Mouse (Mus musculus): ENCODE data around the gene Plau.

Plau gene

DNA sequence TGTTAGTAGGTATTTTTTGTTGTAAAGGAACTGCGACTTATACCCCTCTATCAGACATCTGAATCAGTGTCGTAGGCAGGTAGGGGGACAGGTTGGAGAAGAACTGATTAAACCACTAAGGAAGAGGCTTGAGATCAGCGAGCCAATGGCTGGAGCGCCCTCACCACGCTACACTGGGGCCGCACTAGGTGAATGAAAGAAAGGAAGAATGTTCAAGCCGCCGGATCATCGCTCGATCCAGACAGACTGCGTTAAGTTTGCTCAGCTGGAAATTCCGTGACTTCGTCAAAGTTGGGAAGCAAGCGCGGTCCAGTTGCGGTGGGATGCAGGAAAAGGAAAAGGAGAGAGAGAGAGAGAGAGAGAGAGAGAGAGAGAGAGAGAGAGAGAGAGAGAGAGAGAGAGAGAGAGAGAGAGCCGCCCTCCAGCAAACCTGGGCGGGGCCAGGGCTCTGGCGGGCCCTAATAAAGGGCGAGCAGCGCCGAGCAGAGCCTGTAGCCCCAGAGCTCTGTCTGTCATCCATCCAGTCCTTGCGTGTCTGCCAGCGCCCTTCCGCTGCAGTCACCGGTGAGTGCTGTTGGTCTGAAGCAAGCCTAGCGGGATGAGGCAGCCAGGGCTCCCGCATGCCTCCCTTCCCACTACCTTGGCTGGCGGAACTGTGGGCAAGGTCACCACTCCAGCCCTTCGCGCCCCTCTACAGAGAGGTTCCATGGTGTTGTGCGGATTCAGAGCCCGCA, at the start of gene Plau:
TSS of gene Plau (plus strand) at position 490 of the 734 bp plus-strand sequence.
- in situ Hi-C loops (cut with MboI, MseI) = no loop called here

DNA sequence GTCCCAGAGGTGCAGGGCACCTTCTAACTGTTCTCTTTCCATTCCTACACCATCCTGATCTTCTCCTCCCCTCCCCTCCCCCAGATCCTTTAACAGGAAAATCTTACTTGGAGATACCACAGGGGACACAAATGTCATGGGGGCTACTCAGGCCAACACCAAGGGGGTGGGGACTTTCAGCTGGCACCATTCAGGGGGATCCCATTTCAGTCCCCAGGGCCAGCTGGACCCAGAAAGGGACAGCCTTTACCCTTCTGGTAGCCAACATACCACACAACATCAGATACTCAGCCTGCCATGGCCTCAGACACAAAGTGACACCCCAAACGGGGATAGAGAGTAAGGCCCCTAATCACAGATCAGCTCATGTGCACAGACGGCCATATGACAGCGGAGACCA, 48.3 kb upstream of the Plau start:
- in situ Hi-C loops (cut with MboI, MseI) = no loop called here

DNA sequence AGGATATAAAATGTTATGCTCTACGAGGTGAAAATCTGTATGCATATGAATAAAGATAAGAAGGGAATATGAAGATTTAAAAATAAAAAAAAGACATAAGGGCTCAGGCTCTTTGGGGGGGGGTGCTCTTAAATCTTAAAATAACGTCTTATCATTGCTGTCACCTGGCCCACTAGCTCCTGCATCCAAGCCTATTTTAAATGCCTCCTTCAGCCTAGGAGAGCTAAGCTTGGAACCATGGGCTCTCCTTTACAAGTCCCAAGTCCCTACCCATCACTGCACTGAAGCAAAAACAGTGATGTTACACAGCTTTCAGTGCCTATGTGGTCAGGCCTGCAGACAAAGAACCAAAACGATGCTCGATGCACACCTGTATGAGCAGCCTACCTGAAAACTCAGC, 46.9 kb upstream of the Plau start:
- in situ Hi-C loops (cut with MboI, MseI) = no loop called here

DNA sequence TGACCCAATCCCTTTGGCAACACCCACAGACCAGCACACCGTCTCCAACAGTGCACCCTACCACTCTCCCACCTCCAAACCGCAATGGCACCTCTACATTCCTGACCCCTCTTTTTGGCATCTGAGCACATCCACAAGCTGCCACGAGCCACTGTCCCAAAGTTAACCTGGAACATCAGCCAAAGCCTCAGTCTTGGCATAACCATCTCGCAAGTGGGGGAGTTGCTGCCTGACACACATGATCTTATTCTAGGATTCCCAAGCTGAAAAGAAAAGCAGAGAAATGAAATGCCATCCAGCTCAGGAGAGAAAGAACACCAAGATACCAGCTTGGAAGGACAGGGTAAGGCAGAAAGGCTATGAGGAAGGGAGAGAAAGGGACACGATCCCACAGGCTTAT, 46.0 kb upstream of the Plau start:
- in situ Hi-C loops (cut with MboI, MseI) = no loop called here

DNA sequence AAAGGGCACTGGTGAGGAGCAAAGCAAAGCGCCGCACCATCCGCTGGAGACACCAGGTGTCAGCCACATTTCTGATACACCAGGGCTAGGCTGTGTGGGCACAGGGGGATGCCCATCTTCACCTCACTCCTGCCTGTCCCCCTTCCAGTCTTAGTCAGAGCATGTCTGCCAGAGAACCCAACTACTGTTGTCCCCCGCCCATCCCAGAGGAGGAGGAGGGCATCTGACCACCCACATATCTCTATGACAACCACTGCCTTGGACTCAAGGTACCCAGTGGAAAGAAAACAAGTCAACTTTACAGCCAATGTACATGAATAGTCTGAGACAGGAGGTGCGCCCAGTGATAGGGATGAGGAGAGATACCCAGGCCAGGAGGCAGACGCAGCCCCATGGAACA, 45.5 kb upstream of the Plau start:
- in situ Hi-C loops (cut with MboI, MseI) = no loop called here

DNA sequence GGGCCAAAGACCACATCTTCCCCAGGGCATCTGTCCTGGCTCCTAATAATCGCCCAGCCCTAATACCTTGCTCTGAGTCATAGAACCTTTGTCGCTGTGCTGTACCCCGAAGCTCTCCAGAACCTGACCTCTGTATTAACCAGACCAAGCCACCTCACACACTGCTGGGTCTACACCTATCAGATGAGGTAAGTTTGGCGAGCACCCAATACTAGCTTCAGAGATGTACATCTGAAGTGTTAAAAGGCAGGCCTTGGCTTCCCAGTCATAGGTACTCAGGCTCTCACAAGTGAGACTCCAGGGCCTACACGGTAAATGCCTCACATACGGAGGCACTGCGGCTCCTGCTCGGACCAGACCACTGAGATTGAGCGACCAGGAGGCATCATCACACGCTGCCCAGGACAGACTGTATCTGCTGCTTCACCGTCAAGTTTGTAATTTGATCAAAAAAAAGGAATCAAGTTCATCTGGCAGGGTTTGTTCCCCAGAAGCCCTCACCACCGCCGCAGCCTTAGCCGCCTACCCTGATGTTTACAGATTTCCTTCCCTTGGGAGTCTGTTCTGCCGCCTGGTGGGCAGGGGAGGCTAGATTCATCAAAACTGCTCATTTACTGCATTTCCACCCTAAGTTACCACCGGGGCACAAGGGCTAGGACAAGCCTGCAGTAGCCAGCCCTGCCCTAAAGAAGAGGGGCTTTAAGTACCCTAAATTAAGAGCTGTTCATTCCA, 44.8 kb upstream of the Plau start:
- in situ Hi-C loops (cut with MboI, MseI) = no loop called here

DNA sequence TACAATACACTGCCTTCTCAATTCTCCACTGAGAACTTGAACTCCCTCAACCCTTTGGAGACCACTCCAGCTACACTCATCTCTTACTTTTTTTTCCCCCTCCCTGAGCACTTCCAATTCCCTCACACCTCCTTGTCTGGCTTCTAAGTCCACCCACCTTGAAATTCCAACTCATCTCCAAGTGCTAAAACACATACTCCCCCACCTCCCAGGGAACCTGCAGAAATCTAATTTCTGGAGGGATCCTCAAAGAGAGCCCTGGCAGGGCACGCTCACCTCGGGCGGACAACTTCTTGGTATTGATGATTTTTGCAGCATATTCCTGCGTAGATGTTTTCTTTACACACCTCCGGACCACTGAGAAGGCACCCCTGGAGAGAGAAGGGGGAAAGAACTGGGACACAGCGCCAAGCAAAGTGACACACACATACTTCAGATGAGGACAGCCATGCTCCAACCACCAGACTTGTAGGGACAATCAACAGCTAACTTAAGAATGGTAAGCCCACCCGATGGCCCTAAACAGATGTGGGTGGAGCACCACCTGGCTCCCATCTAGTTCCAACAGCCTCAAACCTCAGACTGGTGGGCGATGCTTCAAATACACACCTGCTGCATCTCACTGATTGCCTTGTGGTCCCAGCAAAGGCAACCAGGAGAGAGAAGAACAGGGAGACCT, 44.1 kb upstream of the Plau start:
- in situ Hi-C loops (cut with MboI, MseI) = no loop called here

DNA sequence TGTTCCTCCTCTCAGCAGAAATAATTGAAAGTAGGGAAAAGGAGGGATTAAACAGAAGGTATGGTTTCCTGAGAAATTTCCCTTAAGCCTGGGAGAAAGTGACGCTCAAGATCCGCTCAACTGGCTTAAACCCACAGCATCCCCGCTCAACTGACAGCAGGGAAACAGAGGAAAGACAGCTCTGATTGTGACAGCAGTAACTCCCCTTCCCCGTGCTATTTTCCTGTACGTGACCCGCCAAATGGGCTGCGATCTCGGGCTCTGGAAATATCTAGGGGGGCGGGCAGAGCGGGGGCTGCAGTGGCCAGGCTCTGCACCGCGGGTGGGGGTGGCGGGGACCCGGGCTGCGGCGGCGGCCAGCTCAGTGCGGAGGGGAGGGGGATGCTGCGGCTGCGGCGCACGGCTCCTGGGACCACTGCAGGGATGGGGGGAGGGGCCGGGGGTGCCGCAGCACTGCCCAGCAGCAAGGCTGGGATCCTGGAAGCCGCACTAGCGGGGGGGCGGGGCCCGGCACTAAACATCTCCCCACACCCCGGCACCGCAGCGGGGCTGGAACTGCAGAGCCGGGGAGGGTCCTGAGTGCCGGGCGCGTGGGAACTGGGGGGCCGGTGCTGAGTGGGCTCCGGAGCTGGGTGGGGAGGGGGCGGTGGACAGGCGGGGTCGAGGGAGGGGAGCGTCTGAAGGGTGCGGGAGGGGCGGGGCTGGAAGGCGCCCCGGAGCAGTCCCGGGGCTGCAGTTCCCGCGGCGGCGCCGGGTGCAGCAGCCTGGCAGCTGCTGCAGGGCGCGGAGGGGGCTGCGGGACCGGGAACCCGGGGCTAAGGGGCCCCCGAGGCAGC, 43.3 kb upstream of the Plau start:
- in situ Hi-C loops (cut with MboI, MseI) = no loop called here

DNA sequence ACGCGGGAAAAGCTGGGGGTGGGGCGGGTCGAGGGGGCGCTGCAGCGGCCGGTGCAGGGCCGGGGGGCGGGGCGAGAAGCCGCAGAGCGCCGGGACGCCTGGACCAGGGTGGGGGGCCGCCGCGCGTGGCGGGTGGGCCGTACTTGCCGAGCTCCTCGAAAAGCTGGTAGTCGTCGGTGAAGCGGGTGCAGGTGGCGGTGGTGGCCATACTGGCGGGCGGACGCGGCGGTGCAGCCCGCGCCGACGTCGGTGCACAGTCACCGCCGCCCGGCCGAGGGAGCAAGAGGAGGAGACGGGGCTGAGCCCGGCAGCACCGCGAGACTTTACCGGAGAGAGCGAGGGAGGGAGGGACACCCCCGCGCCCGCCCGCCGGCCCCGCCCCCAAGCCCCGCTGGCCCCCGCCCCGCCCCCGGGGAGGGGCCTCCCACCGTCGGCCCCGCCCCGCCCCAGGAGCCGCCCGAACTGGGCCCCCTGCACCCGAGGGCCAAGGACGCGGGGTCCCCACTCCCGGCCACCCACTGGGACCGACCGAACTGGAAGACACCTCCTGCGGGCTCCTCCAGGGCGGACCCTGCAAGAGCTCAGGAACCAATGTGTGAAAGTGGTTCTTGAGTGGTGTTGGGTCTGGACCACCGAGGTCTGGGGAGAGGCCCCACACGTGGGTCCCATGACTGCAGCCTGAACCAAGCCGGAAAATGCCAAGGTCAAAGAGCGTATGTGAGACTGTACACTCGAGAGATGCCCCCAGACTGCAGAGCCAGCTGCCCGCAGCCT, 42.5 kb upstream of the Plau start, which contains the start of gene Camk2g:
TSS of gene Camk2g (minus strand) at position 331 of the 774 bp plus-strand sequence.
- in situ Hi-C loops (cut with MboI, MseI) = no loop called here

DNA sequence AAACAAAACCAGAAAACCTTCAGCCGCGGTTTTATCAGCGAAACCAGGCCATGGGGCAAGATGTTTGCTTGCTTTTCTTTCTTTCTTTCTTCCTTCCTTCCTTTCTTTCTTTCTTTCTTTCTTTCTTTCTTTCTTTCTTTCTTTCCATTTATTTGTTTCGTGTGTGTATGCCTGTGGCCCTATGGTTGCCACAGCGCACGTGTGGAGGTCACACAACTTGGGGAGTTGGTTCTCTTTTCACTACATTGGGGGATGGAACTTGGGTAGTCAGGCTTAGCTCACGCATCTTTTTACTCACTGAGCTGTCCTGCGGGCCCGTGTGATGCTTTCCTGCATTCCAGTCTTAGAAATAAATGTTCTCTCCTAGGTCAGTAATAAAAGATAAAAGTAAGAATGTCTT, 41.9 kb upstream of the Plau start:
- in situ Hi-C loops (cut with MboI, MseI) = no loop called here

DNA sequence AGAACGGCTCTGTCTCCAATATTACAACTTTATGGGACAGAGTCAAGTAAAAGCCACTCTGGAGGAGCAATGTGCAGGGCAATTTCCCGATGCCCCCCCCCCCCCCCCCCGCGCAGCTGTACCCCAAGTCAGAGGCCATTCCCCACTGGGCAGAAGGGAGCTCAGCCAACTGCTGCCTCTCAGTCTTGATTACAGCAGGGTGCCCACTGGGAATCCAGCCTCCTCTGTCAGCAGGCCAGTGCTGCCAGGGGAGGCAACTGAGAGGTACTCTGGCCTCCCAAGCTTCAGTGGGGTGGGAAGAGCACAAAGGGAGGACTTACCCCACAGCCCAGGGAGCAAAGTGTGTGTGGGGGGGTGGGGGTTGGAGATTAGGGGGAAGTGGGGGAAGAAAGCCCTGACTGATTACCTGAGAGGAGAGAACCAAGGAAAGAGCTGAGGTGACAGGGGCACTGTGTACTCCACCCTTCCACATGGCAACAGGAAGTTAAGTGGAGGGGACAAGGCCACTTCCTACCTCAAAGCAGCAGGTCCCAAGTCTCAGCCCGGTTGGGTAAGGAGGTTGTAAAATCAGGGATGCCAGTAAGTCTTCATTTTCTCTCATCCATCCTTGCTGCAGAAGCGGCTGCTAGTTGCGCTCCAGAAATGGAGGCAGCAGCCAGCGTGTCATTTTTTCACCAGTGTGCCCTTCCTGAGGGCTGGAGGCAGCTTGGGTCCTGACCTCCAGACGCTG, 40.9 kb upstream of the Plau start:
- in situ Hi-C loops (cut with MboI, MseI) = no loop called here

DNA sequence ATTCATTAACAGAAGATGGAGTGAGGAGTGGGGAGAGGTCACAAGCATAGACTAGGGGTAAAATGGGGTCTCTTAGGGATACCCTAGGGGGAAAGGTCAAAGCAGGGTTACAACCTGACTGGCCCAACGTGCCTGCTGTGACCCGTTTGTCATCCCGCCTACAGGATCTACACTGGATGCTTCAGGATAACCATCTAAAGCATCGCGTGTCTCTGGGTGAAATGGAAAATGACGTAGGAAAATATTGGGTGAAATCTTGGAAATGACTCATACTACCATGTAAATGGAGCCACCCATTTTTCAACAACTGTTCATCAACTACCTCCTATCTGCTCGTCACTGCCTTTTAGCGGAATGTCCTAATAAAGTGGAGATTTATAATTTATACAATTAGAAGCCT, 40.3 kb upstream of the Plau start:
- in situ Hi-C loops (cut with MboI, MseI) = no loop called here

DNA sequence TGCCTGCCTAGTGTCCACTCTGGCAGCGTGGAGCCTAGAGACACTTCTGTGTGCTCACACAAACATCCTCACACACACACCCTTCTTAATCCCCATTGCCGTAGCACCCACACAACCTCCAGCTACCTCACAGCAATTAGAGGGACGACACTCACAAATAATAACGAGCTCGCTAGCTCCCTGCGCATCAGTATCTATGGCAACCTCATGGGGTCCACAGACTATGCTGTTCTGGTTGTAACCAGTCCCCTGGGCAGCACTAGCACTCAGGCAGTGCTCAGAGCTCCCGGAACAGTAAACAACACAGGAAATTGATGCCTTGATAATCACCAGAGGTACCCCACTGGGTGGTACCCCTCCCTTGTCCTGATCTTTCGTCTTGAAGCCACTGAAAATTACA, 39.8 kb upstream of the Plau start:
- in situ Hi-C loops (cut with MboI, MseI) = no loop called here

DNA sequence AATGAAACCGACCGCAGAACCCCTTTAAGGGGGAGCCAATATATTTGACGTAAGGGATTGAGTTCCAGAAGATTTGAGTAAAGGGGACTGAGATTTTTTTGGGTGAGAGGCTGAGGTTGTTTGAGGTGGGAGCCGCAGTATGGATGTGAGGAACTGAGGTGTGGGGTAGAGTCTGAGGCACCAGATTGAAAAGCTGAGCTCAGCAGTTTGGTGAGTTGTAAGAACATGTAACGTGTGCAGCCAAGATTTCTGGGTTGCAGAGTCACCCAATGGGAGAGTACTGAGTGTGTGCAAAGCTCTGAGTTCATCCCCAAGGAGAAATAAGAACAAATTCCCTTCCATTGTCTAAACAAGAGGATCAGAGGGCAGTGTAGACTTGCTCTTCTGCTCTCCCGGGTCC, 38.2 kb upstream of the Plau start:
- in situ Hi-C loops (cut with MboI, MseI) = no loop called here

DNA sequence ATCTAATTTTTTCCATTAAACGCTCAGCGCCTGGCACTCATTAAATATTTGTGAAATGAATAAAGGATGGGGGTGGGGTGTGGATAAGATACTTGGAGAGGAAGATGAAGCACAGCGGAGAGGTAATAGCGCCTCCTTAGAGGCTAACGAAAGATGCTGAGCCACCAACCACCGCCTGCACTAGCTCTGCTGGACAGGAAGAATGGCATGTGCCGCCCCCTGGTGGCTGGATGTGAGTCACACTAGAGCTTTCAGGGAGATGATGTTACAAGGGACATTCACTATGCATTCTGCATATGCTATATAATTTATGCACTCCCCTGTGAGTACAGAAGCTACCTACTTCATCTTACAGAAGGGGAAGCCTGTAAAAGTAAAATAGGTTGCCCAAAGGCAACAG, 37.7 kb upstream of the Plau start:
- in situ Hi-C loops (cut with MboI, MseI) = no loop called here

DNA sequence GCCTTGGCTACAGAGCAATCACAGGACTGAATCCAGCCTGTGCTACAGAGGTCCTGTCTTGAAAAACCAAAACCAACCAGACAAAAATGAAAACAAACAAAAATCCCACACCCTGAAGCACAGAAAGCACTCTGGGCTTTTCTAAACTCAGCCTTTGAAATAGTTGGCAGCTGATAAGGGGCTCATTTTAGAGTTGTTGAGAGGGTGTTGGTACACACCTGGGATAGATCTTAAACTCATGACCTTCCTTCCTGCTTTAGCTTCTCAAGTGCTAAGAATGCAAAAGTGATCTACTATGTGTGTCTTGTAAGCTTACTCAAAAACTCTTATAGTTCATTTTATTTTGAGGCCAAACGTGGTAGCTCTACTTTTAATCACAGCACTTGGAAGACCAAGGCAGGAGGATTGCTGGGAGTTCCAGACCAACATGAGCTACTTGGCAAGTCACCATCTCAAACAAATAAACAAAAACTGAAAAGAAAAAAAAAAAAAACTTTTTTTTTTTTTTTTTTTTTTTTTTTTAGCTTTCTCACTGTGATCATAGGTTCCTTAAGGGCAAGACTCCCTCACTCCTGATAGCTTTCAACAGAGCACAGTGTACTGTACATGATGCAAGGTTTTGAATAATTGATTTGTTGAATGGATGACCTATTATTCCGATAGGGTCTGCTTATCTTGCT, 33.4 kb upstream of the Plau start:
- in situ Hi-C loops (cut with MboI, MseI) = no loop called here

DNA sequence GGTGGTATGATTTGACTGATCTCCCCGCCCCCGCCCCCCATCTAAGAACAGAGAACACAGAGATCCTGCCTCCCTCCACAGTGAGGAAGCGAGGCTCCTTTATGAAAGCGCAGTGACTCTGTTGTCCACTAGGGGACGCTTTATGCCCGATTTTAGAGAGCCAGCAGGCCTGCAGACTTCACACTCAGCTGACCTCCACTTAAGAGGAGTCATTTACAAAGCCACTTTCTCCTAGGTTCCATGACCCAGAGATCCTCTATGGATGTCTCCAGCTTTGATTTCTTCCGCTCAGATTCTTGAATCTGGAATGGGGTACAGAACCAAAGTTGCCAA, 32.9 kb upstream of the Plau start:
- in situ Hi-C loops (cut with MboI, MseI) = no loop called here

DNA sequence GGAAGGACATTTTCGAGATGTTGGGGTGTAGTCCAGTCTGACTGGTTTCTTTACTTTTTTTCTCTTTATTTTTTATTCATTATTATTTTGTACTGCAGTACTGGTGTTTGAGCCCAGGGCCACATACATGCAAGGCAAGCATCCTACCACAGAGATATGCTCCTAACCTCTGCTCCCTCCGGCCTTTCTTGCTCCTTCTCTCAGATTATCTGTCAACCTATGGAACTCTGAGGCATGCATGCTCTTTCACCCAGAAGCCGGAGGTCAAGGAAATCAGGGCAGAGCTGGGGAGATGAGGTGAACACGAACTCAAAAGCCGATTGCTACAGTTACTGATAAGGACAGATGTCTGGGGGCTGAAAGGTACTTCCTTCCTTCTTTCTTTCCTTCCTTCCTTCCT, 32.0 kb upstream of the Plau start:
- in situ Hi-C loops (cut with MboI, MseI) = no loop called here

DNA sequence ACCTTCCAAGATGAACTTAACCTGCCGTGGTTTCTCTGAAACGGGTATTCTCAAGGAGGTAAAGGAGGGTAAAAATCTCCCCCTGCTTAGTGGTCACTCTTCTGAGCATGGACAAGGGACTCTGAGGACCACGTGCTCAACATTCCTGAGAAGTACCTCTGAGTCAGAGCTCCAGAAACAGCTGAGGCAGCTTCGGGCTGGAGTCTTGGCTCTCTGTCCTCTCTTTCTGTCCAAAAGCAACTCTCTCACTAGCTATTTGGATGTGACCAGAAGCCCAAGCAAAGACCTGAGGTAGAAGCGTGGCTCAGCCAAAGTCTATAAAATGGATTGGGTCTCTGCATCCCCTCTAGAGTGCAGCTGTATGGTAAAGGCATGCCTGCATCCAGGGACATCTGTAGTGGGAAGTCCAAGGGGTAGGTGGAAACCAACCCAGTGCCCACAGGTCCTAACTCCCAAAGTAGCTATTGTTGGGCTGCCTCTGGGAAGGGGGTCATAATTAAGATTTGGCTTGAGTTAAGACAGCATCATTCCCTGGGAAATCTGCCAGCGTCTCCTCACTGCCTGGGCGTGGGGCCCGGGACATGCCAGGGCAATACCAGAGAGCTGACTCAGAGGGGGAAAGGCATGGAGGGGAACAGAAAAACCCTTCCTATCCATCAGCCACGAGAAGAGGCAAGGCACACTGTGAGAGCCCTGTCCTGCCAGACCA, 31.3 kb upstream of the Plau start:
- in situ Hi-C loops (cut with MboI, MseI) = no loop called here
